Mouse (Mus musculus) heart, embryonic 14.5 days (tissue): ENCODE measurements at regions not wholly inside any gene's neighbourhood (a gene's known extent, or its start where the extent isn't known, plus 50 kb on each side); places are given as distances from the start of the nearest gene placed in this dataset.

ENCODE experiments used
- ATAC-seq: fragments of 200-750 bp; cut with Nextera tagmentation; 2 replicates; pipeline ENCODE4 v1.8.0; 2017; ENCODE audit warnings: low read depth, moderate TSS enrichment; ENCODE audit not compliant: insufficient number of reproducible peaks, insufficient read depth, low FRiP score
- H3K27ac ChIP-seq, 2 experiments: fragments of 200-500 bp in 1 of 2; fragments of 300-500 bp in 1 of 2; sonication (generic) in 1 of 2; replicated peaks in 1 of 2; 2 replicates each; pipeline ENCODE4 v1.5.1; 2012 to 2014; ENCODE audit warnings: low read depth in 2 of 2, low read length in 2 of 2, control low read depth in 1 of 2, mild to moderate bottlenecking in 1 of 2, mixed read lengths in 1 of 2; ENCODE audit not compliant: control insufficient read depth in 1 of 2, insufficient read depth in 1 of 2
- H3K27me3 ChIP-seq: fragments of 300-500 bp; sonication (generic); 2 replicates; pipeline ENCODE4 v1.6.1; 2014; ENCODE audit warnings: mild to moderate bottlenecking, low read length, control low read depth; ENCODE audit not compliant: control insufficient read depth, insufficient read depth
- H3K36me3 ChIP-seq: fragments of 300-500 bp; sonication (generic); 2 replicates; pipeline ENCODE4 v1.6.1; 2014; ENCODE audit warnings: mild to moderate bottlenecking, control low read depth, low read length, mixed read lengths; ENCODE audit not compliant: control insufficient read depth, insufficient read depth
- H3K4me1 ChIP-seq, 2 experiments: fragments of 200-500 bp in 1 of 2; fragments of 300-500 bp in 1 of 2; sonication (generic) in 1 of 2; 2 replicates each; pipeline ENCODE4 v1.6.1; 2012 to 2014; ENCODE audit warnings: low read length in 2 of 2, control low read depth in 1 of 2, mixed read lengths in 1 of 2; ENCODE audit not compliant: control insufficient read depth in 2 of 2, insufficient read depth in 2 of 2
- H3K4me2 ChIP-seq: fragments of 300-500 bp; sonication (generic); 2 replicates; pipeline ENCODE4 v1.6.1; 2014; ENCODE audit warnings: mild to moderate bottlenecking, low read length
- H3K4me3 ChIP-seq, 2 experiments: fragments of 200-500 bp in 1 of 2; fragments of 300-500 bp in 1 of 2; sonication (generic) in 1 of 2; 2 replicates each; pipeline ENCODE4 v1.5.1; 2012 to 2014; ENCODE audit warnings: low read length in 2 of 2, mild to moderate bottlenecking in 2 of 2, control low read depth in 1 of 2, low read depth in 1 of 2, moderate library complexity in 1 of 2; ENCODE audit not compliant: control insufficient read depth in 1 of 2, insufficient read depth in 1 of 2
- H3K9ac ChIP-seq: fragments of 300-500 bp; sonication (generic); 2 replicates; pipeline ENCODE4 v1.6.1; 2014; ENCODE audit warnings: mild to moderate bottlenecking, low read length
- H3K9me3 ChIP-seq: fragments of 300-500 bp; sonication (generic); 2 replicates; pipeline ENCODE4 v1.6.1; 2016; ENCODE audit warnings: low read length, control low read depth; ENCODE audit not compliant: control insufficient read depth
- WGBS: fragments of 180-500 bp; shearing (Covaris S2); extraction: QIAGEN DNeasy Blood & Tissue Kit; methylation state at CpG from one replicate; pipeline ENCODE4 v1.1.7; 2014; 5-methylcytosine and 5-hydroxymethylcytosine counted together

GRCm38 (mm10) chr12:77135067-77135466, 102.9 kb upstream of the Fut8 start:
- WGBS = 74% methylated on average over 3 of the region's 3 CpGs
- Histone ChIP-seq H3K4me1 (peaks cover 2 to 12% of the 10 kb centered on the region in 2 experiments; a peak in 3 of 4 replicates), H3K9me3 (no peaks in the 10 kb centered on the region), H3K36me3 (no peaks in the 10 kb centered on the region), H3K27ac (no peak overlapping the region), H3K4me2 (no peak overlapping the region), H3K9ac (no peak overlapping the region), H3K27me3 (no peaks in the 10 kb centered on the region), H3K4me3 (no peak overlapping the region)
- ATAC-seq = no peak

GRCm38 (mm10) chr12:77134306-77135010, 103.5 kb upstream of the Fut8 start:
- no peak overlapping the region for H3K27ac ChIP-seq
- no peak overlapping the region for H3K4me3 ChIP-seq
- H3K36me3 ChIP-seq = no peaks in the 10 kb centered on the region
- H3K4me1 ChIP-seq = peaks cover 2 to 12% of the 10 kb centered on the region in 2 experiments; a peak in 3 of 4 replicates
- no peak overlapping the region for H3K4me2 ChIP-seq
- no peak for ATAC-seq
- no peaks in the 10 kb centered on the region for H3K9me3 ChIP-seq
- WGBS = 35% methylated on average over 9 of the region's 9 CpGs
- H3K27me3 ChIP-seq = no peaks in the 10 kb centered on the region
- H3K9ac ChIP-seq = no peak overlapping the region

GRCm38 (mm10) chr12:77133465-77134305, 104.2 kb upstream of the Fut8 start:
- no peak for ATAC-seq
- Histone ChIP-seq H3K27me3 (no peaks in the 10 kb centered on the region), H3K4me1 (peaks cover 2 to 12% of the 10 kb centered on the region in 2 experiments; a peak in 3 of 4 replicates), H3K4me2 (no peak overlapping the region), H3K4me3 (no peak overlapping the region), H3K27ac (no peak overlapping the region), H3K36me3 (no peaks in the 10 kb centered on the region), H3K9me3 (no peaks in the 10 kb centered on the region), H3K9ac (no peak overlapping the region)
- WGBS = 72% methylated on average over 5 of the region's 5 CpGs

- no peak for ATAC-seq
- H3K4me3 ChIP-seq = no peak overlapping the region
- H3K9me3 ChIP-seq = no peaks in the 10 kb centered on the region
- no peak overlapping the region for H3K9ac ChIP-seq
- 62% methylated on average over 7 of the region's 7 CpGs for WGBS
- H3K4me1 ChIP-seq = peaks cover 2 to 12% of the 10 kb centered on the region in 2 experiments; a peak in 3 of 4 replicates
- no peak overlapping the region for H3K27ac ChIP-seq
- H3K4me2 ChIP-seq = no peak overlapping the region
- no peaks in the 10 kb centered on the region for H3K36me3 ChIP-seq
- no peaks in the 10 kb centered on the region for H3K27me3 ChIP-seq
These were observed 106.6 kb upstream of the Fut8 start for GRCm38 (mm10) chr12:77131328-77131727.

- no peaks in the 10 kb centered on the region for H3K27me3 ChIP-seq
- 64% methylated on average over 6 of the region's 6 CpGs for WGBS
- peaks cover 2 to 9% of the 10 kb centered on the region in 2 experiments; a peak in 3 of 4 replicates for H3K4me1 ChIP-seq
- H3K9me3 ChIP-seq = no peaks in the 10 kb centered on the region
- no peak overlapping the region for H3K27ac ChIP-seq
- H3K36me3 ChIP-seq = no peaks in the 10 kb centered on the region
- no peak overlapping the region for H3K4me2 ChIP-seq
- no peak overlapping the region for H3K4me3 ChIP-seq
- ATAC-seq = no peak
- no peak overlapping the region for H3K9ac ChIP-seq
These were observed 107.4 kb upstream of the Fut8 start for GRCm38 (mm10) chr12:77130526-77130925.

GRCm38 (mm10) chr12:77124267-77124666, 113.7 kb upstream of the Fut8 start:
- Histone ChIP-seq H3K27me3 (no peaks in the 10 kb centered on the region), H3K4me1 (peaks cover 2 to 3% of the 10 kb centered on the region in 2 experiments; a peak in 2 of 4 replicates), H3K4me3 (no peak overlapping the region), H3K27ac (no peak overlapping the region), H3K9me3 (no peaks in the 10 kb centered on the region), H3K9ac (no peak overlapping the region), H3K36me3 (no peaks in the 10 kb centered on the region), H3K4me2 (no peak overlapping the region)
- WGBS = 37% methylated on average over 1 of the region's 1 CpGs
- ATAC-seq = no peak

GRCm38 (mm10) chr12:77113516-77113915, 124.4 kb upstream of the Fut8 start:
- Histone ChIP-seq H3K9me3 (no peaks in the 10 kb centered on the region), H3K4me2 (no peak overlapping the region), H3K4me1 (no peaks in the 10 kb centered on the region), H3K27ac (no peak overlapping the region), H3K4me3 (no peak overlapping the region), H3K27me3 (no peaks in the 10 kb centered on the region), H3K9ac (no peak overlapping the region), H3K36me3 (no peaks in the 10 kb centered on the region)
- no peak for ATAC-seq
- 69% methylated on average over 2 of the region's 2 CpGs for WGBS
